Comparison of ENCODE assay signal across 27 mouse cellular contexts in the genomic region with DNA sequence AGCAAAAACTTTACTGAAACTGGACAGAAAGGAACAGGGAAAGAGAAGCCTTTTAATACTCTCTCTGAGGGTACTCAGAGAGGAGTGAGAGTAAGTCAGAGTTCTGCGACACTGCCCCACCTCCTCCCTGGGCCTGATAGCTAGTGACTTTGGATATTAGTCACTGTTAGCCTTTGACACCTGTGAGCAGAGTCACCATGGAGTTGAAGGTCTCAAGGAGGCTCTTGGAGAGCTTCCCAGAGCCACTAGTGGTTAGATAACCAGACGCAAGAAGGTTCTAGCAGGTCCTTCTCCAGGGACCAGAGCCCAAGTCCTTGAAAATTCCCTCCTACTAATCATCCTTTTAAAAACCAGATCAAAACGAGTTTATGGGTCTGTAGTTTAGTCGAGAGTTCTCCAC.
A peak's percentile ranks its signal among the peaks of the same experiment; 100 is the strongest.
DNase-seq lines count a peak whose midpoint lies in the region; ATAC-seq lines count a peak whose summit lies in the region.
"Had no signal": no experiment of that assay in that cellular context is flagged by ENCODE, and none has a peak within 500 bp of the region (broad histone marks: within the 10 kb centered on the region; RNA-seq: fewer than 3 reads in every experiment).

No protein-coding gene starts in this region.

- H3K4me2 ChIP-seq in midbrain, embryonic 11.5 days, result no peak overlapping the region
- no peak overlapping the region for H3K4me2 ChIP-seq in midbrain, embryonic 14.5 days (ENCODE audit: low read length)
- H3K4me2 ChIP-seq in lung, embryonic 15.5 days, result no peak overlapping the region
- no peak overlapping the region for H3K4me2 ChIP-seq in kidney, embryonic 16.5 days (replicated peaks; ENCODE audit: low read depth, low read length)
- H3K4me2 ChIP-seq: hindbrain, embryonic 12.5 days; neural tube, embryonic 13.5 days; stomach, embryonic 15.5 days had no signal

- 83% methylated on average over 4 of the region's 4 CpGs for whole genome bisulfite sequencing in midbrain, embryonic 11.5 days
- WGBS in midbrain, embryonic 14.5 days, result 86% methylated on average over 4 of the region's 4 CpGs
- WGBS in lung, embryonic 15.5 days, result 44% methylated on average over 4 of the region's 4 CpGs
- WGBS in kidney, embryonic 16.5 days, result 68% methylated on average over 4 of the region's 4 CpGs

- DNase-seq in midbrain, embryonic 11.5 days (ENCODE audit: low spot score, missing footprints), result peak; percentile 79
- DNase-seq in midbrain, embryonic 14.5 days, result no peak
- DNase-seq in adrenal gland, postnatal 14 days, result peak; percentile 15
- DNase-seq in lung, postnatal 36 days, result peak; percentile 70
- DNase-seq in kidney, postnatal 36 days, result no peak
- no peak for DNase-seq in frontal cortex, postnatal 25 days (ENCODE audit: low spot score in 2 of 2)
- DNase-seq: B cell, adult 2 months; cerebellum, adult 11 months; cerebellum, adult 9-11 months; gastrocnemius, postnatal 14 days; kidney, postnatal 10 days; liver; liver, postnatal 0 days; thymus, postnatal 4 days had no signal

- no peak overlapping the region for H3K4me3 ChIP-seq in midbrain, embryonic 11.5 days (ENCODE audit: low read depth, low read length)
- no peak overlapping the region for H3K4me3 ChIP-seq in midbrain, embryonic 14.5 days (replicated peaks; ENCODE audit: low read depth, low read length)
- no peak overlapping the region for H3K4me3 ChIP-seq in lung, embryonic 15.5 days
- H3K4me3 ChIP-seq in kidney, embryonic 16.5 days (ENCODE audit: low read length), result no peak overlapping the region
- H3K4me3 ChIP-seq: forebrain, embryonic 10.5 days; hindbrain, embryonic 12.5 days; layer of hippocampus, adult 2 months; limb, embryonic 10.5 days; myocyte; neural tube, embryonic 13.5 days; stomach, embryonic 15.5 days had no signal

- no peaks in the 10 kb centered on the region for H3K9me3 ChIP-seq in midbrain, embryonic 11.5 days (ENCODE audit: control insufficient read depth, low read length)
- no peaks in the 10 kb centered on the region for H3K9me3 ChIP-seq in midbrain, embryonic 14.5 days (ENCODE audit: control insufficient read depth, low read length)
- no peaks in the 10 kb centered on the region for H3K9me3 ChIP-seq in lung, embryonic 15.5 days
- no peaks in the 10 kb centered on the region for H3K9me3 ChIP-seq in kidney, embryonic 16.5 days (ENCODE audit: low read length)
- H3K9me3 ChIP-seq: forebrain, embryonic 10.5 days; hindbrain, embryonic 12.5 days; limb, embryonic 10.5 days; neural tube, embryonic 13.5 days; stomach, embryonic 15.5 days had no signal

- no peaks in the 10 kb centered on the region for H3K36me3 ChIP-seq in midbrain, embryonic 11.5 days (ENCODE audit: control insufficient read depth, insufficient read depth, low read length)
- no peaks in the 10 kb centered on the region for H3K36me3 ChIP-seq in midbrain, embryonic 14.5 days (ENCODE audit: control insufficient read depth, insufficient read depth, low read length)
- H3K36me3 ChIP-seq in lung, embryonic 15.5 days, result no peaks in the 10 kb centered on the region
- no peaks in the 10 kb centered on the region for H3K36me3 ChIP-seq in kidney, embryonic 16.5 days (ENCODE audit: insufficient read depth, low read length)
- H3K36me3 ChIP-seq: forebrain, embryonic 10.5 days; hindbrain, embryonic 12.5 days; limb, embryonic 10.5 days; neural tube, embryonic 13.5 days; stomach, embryonic 15.5 days had no signal

- peaks cover 8% of the 10 kb centered on the region for H3K4me1 ChIP-seq in midbrain, embryonic 11.5 days (ENCODE audit: control insufficient read depth, insufficient read depth, low read length)
- peaks cover 20% of the 10 kb centered on the region for H3K4me1 ChIP-seq in midbrain, embryonic 14.5 days (ENCODE audit: control insufficient read depth, insufficient read depth, low read length)
- 0 out of 2 replicates have a peak, but pooled peaks cover 8% of the 10 kb centered on the region for H3K4me1 ChIP-seq in lung, embryonic 15.5 days
- H3K4me1 ChIP-seq in kidney, embryonic 16.5 days (ENCODE audit: insufficient read depth, low read length), result no peaks in the 10 kb centered on the region
- H3K4me1 ChIP-seq: limb, embryonic 10.5 days; stomach, embryonic 15.5 days had no signal

- no peak overlapping the region for H3K27ac ChIP-seq in midbrain, embryonic 11.5 days (ENCODE audit: low read depth, low read length)
- no peak overlapping the region for H3K27ac ChIP-seq in midbrain, embryonic 14.5 days (replicated peaks; ENCODE audit: low read depth, low read length)
- no peak overlapping the region for H3K27ac ChIP-seq in lung, embryonic 15.5 days
- no peak overlapping the region for H3K27ac ChIP-seq in kidney, embryonic 16.5 days (ENCODE audit: low read length)
- H3K27ac ChIP-seq: forebrain, embryonic 10.5 days; hindbrain, embryonic 12.5 days; layer of hippocampus, adult 2 months; limb, embryonic 10.5 days; neural tube, embryonic 13.5 days; stomach, embryonic 15.5 days had no signal

- peaks cover 50% of the 10 kb centered on the region for H3K27me3 ChIP-seq in midbrain, embryonic 11.5 days (ENCODE audit: control insufficient read depth, insufficient read depth, low read length)
- peaks cover 26% of the 10 kb centered on the region for H3K27me3 ChIP-seq in midbrain, embryonic 14.5 days (ENCODE audit: control insufficient read depth, insufficient read depth, low read length)
- H3K27me3 ChIP-seq in lung, embryonic 15.5 days, result no peaks in the 10 kb centered on the region
- H3K27me3 ChIP-seq in kidney, embryonic 16.5 days (ENCODE audit: insufficient read depth, low read length), result no peaks in the 10 kb centered on the region
- H3K27me3 ChIP-seq: stomach, embryonic 15.5 days had no signal

- no peak for ATAC-seq in midbrain, embryonic 11.5 days (ENCODE audit: low FRiP score)
- no peak for ATAC-seq in midbrain, embryonic 14.5 days (ENCODE audit: low FRiP score, low TSS enrichment)
- peak; percentile 65; the same call in 1 of the 2 replicates for ATAC-seq in lung, embryonic 15.5 days (ENCODE audit: borderline replicate concordance, extremely low read depth, low FRiP score, low TSS enrichment)
- ATAC-seq in kidney, embryonic 16.5 days (ENCODE audit: low FRiP score, low TSS enrichment), result no peak
- ATAC-seq: activated CD4-positive, CD25-positive, alpha-beta regulatory T cell, adult 4 months; forebrain, embryonic 16.5 days; intestine, postnatal 0 days; liver, postnatal 0 days; midbrain, embryonic 16.5 days had no signal

- no peak overlapping the region for H3K9ac ChIP-seq in midbrain, embryonic 11.5 days (ENCODE audit: low read length)
- H3K9ac ChIP-seq in midbrain, embryonic 14.5 days (replicated peaks; ENCODE audit: low read length), result no peak overlapping the region
- H3K9ac ChIP-seq in lung, embryonic 15.5 days, result no peak overlapping the region
- no peak overlapping the region for H3K9ac ChIP-seq in kidney, embryonic 16.5 days (replicated peaks; ENCODE audit: low read length)
- H3K9ac ChIP-seq: hindbrain, embryonic 12.5 days; liver, postnatal 0 days; neural tube, embryonic 13.5 days; stomach, embryonic 15.5 days had no signal

Comparison
In these comparisons a context has a peak if more than half of its experiments do, and no peak if none do; other contexts are left out.
1. DNase-seq: peak in midbrain, embryonic 11.5 days (single experiment), adrenal gland, postnatal 14 days (single experiment) and lung, postnatal 36 days (single experiment); none in midbrain, embryonic 14.5 days (single experiment), kidney, postnatal 36 days (0 of 2) and frontal cortex, postnatal 25 days (0 of 2).